Mouse (Mus musculus): ENCODE measurements around the gene Bmp2k.
"Not testable (repeated sequence)": the region's sequence is repeated elsewhere in the genome, so short reads cannot be mapped to it uniquely, and the experiment has no call there.

Bmp2k gene

DNA sequence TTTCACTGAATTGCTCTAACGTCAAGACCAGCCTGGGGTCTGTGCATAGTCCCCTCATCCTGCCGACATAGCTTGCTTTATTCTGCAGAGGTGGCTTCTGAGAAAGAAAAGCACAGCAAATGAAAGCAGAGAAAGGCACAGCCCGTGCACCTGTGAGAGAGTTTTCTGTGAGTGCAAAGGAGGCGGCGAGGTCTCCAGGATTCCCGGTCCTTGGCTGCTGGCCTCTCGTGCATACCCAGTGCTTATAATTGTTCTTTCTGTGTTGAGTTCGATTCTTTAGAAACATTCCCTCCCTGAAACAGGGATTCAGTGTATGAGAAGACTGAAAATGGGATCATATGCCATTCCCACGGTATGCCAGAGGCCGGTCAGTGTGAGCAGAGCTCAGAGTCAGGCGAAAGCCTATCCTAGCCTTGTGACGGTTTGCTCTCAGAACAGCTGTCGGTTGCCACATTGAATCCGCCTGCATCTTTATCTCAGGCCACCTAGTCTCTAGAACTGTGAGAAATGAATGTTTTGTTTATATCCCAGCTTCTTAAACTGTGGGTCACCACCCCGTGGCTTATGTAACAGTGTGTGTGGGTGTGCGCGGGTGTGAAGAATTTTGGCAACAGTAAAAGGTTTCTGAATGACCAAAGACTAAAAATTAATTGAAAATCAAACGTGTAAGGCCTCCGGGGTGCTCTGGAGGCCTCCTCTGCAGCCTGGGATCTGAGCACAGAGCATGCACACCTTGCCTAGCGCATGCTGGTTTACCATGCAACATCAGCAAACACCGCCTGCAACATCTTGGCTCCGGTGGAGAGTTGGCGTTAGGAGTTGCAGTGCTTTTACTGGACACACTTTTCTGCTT lies 6.9 kb downstream of the Bmp2k start:
- DNase-seq, result no peak

DNA sequence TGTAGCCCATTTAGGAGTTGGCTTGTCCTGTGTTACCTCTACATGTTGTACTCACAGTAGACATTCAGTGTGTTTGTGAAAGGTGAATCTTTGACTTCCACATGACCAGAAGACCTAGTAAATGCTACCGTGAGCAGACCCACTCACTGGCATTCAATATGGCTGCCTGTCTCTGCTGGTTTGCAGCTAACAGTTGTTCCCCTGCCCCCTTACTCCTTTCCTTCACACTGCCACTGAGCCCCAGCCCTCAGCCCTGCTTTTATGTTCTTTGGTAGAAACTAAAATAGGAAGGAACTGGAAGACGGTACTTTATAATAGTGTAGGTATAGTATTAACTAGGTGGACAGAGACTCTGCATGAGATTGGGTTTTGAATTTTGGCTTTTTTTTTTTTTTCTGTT lies 8.4 kb downstream of the Bmp2k start:
- no peak for DNase-seq

DNA sequence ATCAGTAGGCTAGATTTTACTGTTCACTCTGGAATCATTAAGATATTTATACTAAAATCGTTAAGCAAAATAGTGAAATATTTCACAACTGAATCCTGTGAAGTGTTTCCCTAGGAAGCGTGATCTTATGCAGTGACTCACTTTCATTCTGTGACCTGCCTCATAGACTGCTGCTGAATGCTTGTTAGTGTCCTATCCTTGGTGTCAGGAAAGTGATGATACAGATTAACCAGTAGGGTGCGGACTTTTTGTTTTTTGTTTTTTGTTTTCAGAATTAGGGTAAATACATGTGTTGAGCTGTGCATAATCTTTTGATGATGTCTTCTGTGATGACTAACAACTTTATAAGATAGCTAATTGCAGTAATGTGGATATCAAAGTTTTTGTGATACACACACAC lies 9.4 kb downstream of the Bmp2k start:
- no peak for DNase-seq

DNA sequence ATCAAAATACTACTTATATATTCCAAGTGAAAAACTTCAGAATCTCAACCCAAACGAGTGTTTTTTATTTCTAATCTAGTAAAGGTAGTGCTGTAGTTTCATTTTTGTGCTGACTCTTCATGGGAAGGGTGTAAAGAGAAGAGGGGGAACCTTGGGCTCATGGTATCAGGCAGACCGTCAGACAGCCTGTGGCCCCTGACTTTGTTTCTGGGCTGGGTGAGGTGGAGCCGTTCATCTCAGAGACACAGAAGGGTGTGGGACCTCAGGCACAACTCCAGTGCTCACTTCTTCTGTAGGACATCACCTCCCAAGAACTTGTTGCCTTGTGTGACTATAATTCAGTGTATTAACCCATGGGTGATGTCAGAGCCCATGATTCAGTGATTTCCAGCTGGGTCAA lies 10.0 kb downstream of the Bmp2k start:
- DNase-seq, result no peak

DNA sequence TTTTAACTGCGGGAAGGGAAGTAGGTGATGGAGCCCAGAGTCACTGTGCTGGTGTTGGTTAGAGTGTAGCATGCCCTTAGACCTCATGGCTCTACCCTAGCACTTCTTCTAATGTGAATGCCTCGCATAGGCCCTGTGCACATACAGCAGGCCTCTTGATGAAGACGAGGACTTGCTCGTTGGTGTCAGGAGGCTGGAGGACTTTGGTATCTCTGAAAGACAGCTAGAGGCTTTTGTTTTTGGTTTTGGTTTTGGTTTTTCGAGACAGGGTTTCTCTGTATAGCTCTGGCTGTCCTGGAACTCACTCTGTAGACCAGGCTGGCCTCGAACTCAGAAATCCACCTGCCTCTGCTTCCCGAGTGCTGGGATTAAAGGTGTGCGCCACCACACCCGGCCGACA lies 11.7 kb downstream of the Bmp2k start:
- DNase-seq, result not testable (repeated sequence)

DNA sequence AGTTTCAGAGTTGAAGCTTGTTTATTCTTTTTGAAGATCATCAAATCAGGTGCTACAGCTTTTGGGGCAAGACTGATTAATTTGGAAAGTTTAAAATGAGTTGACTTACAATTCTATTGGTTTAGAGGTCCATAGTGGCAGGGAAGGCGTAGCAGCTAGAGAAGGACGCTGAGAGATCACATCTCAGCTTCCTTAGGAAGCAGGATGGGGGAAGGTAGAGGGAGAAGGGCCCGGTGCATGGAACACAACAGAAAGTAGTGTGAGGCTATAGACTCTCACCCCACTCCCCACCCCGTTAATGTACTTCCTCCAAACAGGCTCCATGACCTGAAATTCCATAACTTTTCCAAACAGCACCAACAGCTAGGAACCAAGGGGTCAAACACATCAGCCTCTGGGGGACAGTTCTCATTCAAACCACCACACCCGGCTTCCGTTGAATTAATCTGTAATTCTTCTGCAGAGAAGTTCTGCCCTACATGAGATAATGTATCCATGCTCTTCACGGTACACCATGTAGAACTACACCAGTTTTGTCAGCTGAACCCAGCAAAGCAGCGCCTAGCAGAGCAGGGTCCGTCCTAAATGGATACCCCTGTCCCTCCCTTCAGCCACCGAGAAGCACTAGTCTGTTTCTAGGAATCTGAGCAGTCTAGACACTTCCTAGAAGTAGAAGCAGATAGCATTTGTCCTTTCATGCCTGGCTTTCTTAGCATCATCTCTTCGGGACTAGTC lies 12.3 kb downstream of the Bmp2k start:
- DNase-seq, result no peak

DNA sequence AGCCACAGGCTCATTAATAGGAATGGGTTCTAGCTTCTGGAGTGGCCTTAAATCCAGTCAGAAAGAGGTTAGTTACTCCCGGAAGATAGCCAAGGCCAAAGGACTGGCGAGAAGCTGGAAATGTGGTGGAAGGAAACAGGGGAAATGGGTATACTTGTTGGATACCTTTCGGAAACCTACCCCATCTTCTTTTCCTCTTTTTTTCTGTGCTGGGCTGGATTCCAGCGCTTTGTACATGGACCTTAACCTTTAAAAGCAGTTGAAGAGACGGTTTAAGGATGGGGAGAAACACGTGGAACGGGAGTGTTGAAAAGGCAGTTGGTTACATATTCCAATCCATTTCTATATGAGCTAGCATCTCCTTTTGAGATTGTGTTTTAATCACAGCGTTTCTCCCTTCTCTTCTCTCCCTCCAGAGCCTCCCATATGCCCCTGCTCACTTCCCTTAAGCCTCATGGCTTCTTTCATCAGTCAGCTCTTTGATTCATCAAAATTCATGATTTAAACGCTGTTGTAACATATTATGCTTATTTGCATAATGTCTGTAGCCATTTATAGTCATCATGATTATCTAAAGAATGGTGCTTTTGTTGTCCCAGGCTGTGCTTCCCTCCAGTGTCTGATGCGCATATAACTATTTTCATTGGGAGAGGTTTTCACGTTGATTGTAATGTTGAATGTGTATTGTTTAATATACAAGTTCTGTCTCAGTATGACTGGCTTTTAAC lies 18.5 kb downstream of the Bmp2k start:
- no peak for DNase-seq

DNA sequence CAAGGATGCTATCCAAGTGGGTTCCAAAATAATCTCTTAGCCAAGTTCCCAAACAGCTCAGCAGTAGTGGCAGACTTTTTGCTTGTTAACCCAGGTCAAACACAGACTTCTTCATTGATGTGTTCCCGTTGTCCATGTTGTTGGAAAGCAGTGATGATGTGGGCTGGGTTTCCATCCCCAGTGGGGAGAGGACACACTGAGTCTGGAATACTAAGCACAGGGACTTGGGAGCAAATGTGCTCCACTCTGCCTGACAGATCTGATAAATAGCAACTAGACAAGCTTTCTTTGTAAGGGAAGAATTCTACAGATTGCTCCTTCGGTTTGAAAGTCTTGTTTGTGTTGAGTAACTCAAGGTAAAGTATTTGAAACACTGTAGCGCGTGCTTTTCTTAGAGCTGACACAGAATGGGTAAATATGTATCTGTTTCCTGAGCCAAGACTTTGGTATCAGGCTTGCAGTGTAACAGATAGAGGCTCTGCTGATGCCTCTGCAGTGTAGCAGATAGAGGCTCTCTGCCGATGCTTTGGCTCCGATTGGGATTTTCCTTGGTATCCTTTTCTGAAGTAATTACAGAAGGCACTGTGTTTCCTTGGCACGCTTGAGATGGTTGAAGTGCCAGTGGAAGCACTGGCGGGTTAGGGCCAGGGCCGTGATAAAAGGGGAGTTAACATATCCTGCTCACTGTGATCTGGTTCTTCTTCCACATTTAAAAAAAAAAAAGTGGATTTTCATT lies 19.5 kb downstream of the Bmp2k start:
- DNase-seq, result peak; percentile 44 to 62

DNA sequence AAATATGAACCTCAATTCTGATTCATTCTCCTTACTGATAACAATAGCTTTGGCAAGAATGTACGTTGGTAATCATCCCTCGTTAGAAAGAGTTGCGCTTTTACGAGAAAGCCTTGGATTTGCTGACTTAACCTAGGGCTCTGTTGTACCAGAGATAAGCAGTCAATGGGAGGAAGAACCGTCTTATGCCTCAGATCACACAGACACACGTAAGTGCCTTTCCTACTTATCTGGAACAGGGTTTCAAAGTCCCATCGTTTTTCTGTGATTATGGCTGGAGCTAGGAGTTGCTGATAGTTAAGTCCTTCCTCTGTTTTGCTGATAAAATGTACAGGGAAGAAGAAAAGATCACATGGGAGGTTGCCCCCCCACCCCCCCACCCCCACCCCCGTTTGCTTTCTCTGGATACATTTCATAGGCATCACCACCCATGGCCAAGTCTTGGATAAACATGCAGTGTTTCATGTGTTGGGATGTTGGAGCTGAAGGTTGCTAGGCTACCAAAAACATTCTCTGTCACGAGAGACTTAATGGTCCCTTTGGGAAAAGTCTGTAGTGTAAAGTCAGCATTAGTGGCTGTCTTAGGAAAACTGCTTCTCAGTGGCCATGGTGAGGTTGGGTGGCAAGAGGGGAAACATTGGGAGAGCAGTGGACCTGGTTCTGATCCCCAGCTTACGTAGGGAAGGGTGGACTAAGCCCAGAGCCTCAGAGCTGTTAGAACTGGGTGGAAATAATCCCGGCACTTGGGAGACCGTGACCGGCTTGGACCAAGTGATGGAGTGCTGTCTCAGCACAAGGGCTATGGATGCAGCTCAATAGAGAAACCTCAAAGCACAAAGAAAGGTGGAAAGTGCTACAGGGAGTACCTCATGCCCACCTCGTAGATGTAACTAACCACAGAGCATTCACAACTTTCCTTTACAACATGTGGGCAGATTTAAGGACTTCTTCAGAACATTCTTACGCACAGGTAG lies 25.1 kb downstream of the Bmp2k start:
- DNase-seq, result no peak

DNA sequence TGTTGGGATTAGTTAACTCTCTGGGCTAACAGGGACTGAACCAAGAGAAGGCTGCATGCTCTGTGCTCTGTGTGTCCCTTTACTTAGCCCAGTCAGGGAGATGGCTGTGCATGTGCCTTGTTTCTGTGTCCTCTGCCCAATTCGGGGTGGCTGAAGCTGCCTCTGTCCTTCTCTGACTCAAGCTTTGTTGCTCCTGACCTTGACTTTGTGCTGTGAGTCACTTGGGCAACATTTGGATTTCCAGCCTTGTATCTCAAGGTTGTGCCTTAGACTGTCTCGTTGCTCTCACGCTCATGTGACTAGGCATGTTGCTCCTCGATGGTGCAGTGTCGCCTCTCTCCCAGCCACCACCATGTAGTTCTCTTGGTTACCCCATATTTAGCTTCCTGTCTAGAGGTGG lies 27.3 kb downstream of the Bmp2k start:
- DNase-seq, result no peak

DNA sequence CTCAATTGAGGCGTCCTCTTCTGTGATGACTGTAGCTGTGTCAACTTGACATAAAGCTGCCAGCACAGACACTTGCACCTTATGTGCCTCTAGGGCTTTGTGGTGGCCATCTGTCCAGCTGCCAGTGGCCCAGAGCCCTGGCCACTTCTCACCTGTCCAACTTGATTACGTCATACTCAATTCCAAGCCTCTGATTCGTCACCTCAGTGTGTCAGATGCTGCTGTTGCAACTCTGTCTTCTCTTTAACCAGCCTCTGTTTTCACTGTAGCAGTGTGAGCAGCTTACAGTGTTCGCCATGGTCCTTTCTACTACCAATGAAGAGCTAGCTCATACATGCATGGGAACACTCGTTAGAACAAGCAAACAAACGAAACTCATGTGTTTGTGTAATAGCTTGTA lies 28.2 kb downstream of the Bmp2k start:
- DNase-seq, result no peak

DNA sequence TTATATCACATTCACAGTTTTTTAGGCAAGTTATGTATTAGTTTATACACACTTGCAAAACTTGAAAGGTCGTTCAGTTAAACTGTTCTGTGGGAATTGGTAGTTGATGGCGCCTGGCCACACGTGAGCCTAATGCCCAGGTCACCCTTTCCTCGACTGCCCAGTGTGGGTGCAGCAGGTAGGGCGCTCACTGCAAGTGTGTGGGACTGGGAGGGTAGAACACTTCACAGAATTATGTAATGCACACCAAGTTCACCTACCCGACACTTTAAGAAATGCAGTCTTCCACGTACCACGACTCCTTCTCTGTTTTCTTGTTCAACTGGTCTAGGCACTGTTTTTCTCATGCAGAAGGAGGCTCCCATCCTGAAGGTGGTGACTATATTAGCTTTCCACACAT lies 30.5 kb downstream of the Bmp2k start:
- DNase-seq, result no peak

DNA sequence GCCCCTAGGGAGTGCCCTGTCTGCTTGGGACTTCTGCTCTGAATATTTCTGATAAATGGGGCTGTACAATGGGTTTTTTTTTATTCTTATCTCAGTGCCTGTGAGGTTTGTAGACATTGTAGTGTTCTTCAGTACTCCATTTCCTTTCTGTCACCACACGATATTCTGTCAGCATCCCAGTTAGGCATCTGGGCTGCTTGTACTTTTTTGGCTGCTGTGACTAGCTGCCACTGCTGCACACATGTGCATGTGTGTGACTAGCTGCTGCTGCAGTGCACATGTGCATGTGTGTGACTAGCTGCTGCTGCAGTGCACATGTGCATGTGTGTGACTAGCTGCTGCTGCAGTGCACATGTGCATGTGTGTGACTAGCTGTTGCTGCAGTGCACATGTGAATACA lies 31.4 kb downstream of the Bmp2k start:
- not testable (repeated sequence) for DNase-seq

DNA sequence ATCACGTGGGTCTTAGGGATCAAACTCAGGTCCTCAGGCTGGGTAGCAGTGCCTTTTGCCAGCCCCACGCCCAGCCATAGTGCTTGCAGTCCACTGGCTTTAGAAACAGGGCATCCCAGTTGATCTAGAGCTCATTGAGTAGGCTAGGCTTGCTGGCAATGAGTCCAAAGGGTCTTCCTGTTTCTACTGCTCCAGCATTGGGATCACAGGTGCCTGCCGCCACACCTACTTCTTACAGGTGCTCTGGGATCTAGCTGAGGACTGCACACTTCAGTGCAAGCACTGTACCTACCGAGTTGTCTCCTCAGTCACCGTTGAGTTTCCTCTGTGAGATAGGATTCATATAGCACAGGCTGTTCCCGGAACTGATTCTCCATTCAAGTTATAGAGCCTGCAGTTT lies 34.3 kb downstream of the Bmp2k start:
- no peak for DNase-seq

DNA sequence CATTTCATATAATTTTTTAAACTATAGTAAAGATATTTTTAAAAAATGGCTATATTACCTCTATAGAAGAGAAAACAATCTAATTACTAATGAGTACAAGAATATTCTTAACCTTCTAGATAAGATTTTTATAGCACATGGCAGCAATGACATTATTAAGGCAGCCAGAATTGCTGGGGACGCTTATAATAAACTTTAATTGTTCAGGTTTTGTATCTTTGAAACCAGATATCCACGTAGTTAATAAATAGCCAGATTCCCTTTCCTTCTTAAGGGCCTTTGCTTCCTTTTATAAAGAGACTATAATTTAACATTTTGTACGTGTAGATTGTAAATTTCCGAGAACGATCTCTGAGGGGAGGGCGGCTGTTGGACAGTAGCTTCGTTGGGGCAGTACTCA lies 47.8 kb downstream of the Bmp2k start:
- DNase-seq, result no peak

DNA sequence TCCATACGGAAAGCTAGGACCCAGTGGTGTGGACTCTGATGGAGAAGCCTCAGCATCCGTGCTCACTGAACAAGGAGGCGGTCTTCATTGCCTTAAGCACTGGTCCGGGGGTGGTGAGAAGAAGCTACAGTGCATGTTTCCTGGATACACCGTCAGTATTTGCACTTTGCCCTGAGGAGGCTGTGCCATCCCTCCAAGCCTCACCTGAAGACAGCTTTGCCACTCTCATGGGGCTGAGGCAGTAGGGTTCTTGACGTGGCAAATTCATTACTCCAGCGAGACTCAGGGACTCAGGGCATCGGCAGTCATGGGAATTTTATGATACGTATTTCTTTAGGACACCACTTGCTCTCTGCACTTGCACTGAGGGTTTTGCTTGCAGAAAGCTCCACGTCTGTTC lies 49.2 kb downstream of the Bmp2k start:
- no peak for DNase-seq

DNA sequence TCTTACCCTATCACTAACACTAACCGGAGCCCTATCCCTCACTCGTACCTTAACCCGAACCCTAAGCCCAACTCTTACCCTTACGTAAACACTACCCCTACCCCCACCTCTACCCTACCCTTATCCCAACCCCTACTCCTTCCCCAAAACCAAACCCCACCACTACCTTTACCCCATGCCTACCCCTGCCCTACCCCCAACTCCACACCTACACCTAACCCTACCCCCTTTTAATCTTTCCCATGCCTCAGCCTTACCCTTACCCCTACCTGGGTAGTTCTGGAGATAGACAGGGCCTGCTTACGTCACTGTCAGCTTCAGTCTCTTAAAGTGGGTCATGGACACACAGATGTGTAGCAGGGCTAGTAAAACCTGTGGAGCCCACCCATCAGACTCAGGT lies 51.4 kb downstream of the Bmp2k start:
- no peak for DNase-seq

DNA sequence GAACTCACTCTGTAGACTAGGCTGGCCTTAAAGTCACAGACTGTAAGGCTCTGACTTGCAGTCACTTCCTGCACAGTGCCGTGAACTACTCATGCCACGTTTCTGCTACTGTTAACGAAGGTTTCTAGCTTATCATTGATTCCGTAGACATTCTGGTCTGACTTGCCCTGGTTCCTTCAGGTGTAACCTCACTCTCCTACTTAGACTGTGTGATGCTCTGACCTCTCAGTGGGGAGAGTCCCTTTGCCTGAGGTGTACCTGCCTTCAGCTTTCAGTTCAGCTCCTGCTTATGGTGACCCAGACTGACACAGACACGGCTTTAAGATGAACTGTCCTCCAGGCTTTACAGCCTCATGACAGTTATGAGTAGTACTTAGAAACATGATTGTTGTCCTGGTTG lies 56.7 kb downstream of the Bmp2k start:
- DNase-seq, result no peak

DNA sequence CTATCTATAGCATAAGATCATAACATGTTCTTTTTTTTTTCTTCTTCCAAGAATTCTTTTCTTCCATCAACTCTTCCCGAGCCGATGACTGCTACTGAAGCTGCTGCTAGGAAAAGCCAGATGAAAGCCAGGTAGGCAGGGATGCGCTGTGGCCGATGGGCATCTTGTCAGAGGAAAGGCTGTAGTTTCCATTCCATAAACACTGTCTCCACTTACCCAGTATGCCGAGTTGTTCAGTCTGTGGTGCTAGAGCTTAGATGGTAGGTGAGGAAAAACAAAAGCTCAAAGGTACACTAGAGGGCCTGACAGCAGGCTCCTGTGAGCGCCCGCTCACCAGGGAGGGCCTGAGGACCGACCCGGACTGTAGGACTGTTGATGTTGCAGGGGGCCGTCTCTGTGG lies 57.3 kb downstream of the Bmp2k start:
- DNase-seq, result no peak

DNA sequence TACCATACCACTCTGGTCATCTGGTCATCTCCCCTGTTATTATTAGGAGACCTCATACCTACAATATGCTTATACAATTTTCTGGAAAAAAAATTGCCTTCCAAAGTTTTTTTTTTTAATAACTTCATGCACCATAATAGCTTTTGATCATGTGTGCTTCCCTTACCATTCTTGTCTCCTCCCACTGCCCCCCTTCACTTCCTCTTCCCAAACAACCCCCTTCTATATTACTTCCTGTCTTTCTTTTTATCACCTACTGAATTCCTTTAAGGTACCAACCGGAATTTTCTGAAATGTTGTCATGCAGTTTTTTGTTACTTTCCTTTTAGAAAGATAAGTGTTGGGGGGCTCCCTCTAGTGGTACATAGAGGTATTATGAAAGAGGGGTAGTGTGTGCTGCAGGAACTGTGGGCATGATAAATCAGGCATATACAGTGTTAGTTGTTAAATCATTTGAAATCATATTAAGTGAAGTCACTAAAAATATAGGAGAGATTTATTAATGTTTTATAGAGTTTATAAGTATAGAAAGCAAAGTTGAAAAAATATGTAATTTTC lies 58.1 kb downstream of the Bmp2k start:
- peak; percentile 69 to 72 for DNase-seq

DNA sequence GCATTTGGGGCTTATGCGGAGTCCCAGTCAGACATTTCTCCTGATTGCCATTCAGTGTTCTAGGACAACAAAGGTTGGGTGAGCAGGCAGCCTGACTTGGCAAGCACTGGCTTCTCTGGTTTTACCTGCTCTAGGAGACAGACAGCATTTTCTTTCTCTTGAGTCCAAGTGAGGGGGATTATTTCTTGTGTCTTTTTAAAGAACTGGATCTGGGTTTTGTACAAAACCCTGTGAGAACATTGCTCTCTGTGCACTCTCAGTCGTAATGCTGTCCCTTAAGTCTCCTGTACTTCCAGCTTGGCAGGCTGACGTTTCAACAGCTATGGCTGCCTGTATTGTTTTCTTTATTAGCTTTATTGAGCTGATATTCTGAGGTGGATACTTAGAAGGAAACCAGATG lies 58.9 kb downstream of the Bmp2k start:
- DNase-seq, result no peak

Measured in cerebellum, postnatal 14 days (tissue).